Mouse (Mus musculus) skeletal muscle tissue, adult 2 months (tissue): Measurements from ENCODE around the gene Heca.
"Not testable (repeated sequence)": the region's sequence is repeated elsewhere in the genome, so short reads cannot be mapped to it uniquely, and the experiment has no call there.

ENCODE experiments used
- DNase-seq: peaks from one replicate; pipeline ENCODE4 v3.0.0-alpha.2; 2012; ENCODE audit warnings: low read depth, low spot score

Gene Heca

GRCm38 (mm10) chr10:17880724-17881123 lies 67.1 kb downstream of the Heca start:
- no peak for DNase-seq

DNA sequence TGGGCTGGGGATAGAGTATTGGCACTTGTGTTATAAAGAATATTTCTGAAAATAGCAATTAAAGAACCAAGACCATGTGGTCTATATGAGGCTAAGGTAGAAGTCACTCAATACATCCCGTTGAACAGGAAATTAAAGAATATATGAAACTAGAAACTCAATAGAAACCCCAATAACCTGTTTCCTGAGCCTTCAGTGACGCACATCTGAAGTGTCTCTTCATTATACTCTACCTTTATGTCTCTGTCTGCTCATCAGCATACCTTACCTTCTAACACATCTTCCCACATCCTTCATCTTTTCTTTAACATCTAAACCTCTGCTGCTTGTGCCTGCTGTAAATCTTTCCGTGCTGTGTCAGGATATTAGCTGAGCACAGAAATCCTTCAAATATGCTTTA lies 67.8 kb downstream of the Heca start:
- no peak for DNase-seq

DNA sequence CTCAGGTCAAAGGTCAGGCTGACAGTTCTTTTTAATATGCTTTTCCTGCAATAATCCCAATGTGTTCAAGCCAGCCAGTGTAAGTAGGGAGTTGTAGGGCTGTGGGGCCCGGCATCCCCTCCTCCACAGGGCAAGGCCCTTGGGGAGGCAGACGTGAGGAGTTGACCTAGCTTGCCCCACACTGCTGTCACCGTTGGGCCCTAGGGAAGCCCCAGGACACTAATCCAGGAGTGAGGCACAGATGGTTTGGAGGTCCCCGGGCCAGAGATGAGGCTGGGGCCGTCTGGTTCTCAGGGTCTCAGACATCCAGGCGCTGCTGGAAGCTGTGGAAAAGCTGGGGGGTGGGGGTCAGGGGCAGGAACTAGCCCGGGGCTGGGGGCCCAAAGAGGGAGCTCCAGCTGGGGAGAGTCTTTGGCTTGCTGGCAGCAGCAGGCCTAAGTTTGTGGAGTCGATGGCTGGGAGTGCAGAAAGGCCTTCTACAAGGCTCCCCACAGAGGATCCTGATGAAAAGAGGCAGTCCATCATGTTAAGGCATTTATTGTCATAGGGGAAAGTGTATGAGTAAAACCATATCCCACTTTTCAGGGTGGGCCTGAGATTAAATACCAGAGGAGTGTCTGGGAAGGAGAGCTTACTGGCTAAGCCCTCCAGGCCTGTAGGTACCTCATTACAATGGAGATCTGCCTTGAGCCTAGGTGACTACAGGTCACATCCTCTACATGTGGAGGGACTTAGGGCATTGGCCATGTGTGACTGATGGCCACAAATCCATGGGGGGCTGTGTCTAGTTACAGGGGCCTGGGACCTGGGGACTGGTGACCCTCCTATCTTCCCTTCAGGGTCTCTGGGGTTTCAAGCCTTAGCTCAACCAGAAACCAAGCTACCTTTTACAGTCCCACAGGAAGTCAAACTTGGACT lies 69.6 kb downstream of the Heca start:
- no peak for DNase-seq

DNA sequence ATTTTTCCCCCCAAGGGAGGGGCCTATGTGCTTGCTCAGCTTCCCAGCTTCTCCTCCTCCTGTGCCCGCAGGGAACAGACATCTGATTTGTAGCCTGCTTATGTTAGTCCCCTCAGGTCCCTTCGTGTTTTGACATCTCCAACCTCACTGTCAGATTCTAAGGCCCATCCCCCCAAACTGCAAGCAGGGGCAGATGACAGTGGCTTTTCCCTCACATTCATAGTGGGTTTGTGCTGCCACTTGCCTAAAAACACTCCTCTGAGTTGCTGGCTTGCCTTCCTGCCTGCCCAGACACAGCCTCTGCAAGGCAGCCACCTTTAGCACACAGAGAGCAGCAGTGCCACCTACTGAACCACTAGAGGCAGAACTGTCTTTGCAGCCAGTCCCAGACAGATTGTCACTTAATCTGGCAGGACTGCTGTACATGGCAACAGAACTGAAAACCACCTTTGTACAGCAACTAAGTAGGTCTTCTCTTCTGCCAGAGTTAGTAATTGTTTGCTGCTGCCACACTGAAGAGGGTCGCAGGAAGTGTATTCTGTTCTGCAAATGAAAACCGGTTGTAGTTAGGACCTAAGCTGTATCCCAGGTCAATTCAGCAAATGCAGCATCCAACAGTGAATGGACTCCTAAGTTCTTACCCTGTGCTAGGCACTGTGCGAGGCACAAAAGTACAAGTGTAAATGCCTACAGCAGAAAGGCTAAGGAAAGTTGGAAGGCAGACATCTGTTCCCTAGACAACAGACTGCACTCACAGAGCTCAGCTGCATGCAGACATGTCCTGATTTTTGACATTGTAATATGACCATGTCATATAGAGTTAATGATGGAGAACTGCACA lies 77.8 kb downstream of the Heca start:
- peak; percentile 54 for DNase-seq

- DNase-seq: no peak
These were observed 87.0 kb downstream of the Heca start for GRCm38 (mm10) chr10:17860701-17861480.

DNA sequence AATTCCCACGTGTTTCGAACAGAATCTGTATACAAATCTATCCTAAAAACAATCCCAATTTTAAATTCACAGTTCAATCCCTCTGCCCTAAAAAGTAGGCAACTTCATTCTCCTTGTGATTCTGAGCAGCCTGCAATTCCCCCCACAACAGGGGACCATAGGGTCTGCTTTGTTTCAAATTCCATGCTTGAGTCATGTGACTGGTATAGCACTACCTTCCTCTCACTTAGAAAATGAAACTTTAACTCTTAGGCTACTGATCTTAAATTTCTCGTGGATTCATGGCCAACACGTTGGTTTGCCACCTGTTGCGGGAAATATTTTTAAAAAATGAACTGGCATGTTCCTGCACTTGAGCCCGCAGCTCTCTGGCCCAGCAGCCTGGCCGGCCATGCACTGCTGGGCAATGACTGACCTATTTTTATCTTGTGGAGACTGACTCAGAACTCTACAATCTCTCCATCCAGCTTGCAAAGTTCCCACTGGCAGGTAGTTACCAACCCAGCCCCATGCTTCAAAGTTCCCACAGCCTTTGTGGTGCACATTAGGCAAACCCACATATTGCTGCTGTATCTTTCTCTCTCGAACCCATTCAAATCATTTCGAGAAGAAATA lies 90.1 kb downstream of the Heca start:
- no peak for DNase-seq

DNA sequence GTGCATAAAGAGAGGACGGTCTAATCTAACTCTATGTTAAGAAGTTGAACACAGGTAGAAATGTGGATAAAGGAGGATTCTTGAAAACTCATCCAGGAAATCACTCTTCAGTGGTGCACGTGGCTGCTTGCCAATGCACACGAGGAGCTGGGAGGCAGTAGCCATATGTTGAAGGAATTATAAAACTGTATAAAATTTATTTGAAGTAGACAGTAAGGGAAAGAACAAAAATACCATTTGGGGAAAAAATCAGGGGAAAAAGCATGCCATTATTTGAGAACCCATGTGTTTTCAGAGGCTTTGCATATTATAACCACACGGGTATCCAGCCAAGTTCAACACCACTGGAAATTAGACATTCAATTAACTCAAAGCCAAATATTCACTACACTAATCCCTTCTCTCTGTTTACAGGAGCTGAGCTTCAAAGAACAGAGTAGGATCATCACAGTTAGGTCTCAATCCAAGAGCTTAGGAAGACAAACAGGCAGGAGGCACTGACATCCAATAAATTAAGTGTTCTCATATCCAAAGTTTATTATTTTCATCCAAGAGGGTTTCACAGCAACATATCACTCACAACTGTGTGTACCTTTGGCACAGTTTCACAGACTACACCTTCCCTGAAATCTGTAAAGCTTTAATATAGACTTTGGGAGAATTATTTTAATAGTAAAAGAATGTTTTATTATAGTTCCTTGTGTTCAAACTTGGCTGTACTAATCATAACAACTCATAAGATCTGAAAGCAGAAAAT lies 102.9 kb downstream of the Heca start:
- no peak for DNase-seq

DNA sequence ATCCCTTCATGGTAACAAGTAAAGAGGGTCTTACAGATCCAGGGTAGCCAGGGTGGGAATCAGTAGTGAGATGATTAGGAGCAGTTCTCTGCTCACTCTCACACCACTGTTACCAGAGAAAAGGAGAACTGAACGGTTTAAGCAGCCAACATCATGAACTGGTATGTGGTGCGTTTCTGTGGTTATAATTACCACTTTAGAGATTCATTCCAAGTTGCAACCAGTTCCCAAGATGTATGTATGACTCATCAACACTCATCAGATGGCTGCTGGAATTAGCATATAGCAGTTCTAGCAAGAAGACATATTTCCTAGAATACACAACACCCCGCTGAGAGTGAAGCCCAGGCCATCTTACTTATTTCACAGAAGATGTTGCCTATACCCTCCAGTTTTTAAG lies 105.8 kb downstream of the Heca start:
- no peak for DNase-seq

- no peak for DNase-seq
These were observed 111.6 kb downstream of the Heca start for GRCm38 (mm10) chr10:17836275-17836674.

DNA sequence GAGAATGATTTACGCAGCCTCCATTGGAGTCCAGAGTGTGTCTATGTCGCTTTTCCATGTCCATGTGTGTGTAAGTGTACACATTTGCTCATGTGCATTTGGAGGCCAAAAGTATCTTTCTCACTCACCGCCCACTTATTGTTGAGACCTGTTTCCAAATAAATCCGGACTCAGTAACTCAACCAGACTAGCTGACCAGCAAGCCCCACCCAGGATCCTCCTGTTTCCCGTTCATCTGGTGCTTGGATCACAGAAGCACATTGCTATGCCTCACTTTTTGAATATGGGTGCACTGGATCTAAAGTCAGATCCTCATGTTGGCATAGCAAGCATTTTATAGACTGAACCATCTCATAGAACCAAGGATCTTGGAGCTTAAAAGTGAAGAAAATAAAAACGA lies 112.8 kb downstream of the Heca start:
- no peak for DNase-seq

DNA sequence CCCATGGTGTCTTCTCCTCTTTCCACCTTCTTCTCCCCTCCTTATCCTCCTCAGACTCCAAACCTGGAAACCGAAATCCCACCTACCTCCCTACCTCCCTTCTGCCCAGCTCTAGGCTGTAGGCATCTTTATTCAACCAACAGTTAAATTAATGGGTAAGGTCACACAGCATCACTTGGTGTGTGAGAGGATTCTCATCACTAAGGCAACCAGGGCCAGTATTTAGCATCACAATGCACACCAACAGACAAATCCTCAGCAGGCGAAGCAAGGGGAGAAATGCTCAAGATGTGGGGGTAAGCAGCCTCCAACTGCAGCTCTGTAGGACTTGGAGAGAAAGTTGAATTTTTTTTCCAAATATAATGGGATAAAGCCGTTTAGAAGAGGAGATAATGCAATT lies 116.8 kb downstream of the Heca start:
- DNase-seq: no peak

GRCm38 (mm10) chr10:17829205-17829604 lies 118.7 kb downstream of the Heca start:
- DNase-seq: no peak

- no peak for DNase-seq
These were observed 120.5 kb downstream of the Heca start for GRCm38 (mm10) chr10:17827391-17827790.

- not testable (repeated sequence) for DNase-seq
These were observed 127.4 kb downstream of the Heca start for GRCm38 (mm10) chr10:17820422-17820821.
